In the genomic region with DNA sequence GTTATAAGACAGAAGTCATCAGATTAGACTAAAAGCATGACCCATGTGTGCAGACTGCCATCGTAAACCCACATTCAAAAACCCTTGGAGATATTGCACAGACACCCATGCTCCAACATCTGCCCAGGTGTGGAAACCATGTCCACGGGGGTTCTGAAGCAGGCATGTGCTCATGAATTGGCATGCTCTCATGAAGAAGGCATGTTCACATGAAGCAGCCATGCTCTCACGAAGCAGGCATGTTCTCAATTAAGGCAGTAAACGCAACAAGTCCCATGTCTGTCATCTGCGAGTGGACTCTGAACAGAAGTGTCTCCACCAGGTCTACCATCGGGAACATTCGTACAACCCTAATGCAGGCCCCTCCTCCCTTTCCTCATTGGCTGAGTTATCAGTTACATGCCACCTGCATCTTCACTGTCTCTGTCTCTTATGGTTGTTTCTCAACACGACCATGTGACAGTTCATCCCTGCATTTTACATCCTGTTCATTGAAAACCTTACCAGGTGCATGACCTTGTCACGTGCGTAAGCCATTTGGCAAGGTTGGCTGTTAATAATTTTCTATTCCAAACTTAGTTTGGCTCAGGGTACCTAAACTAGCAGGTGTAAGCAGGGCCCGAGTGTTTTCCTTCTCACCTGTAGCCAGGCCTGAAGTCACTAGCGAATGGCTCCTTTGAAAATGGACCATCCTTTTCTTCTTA, we compare ENCODE assay signal across 26 mouse cellular contexts.
A peak's percentile ranks its signal among the peaks of the same experiment; 100 is the strongest.
DNase-seq lines count a peak whose midpoint lies in the region; ATAC-seq and TF ChIP-seq lines count a peak whose summit lies in the region.
"Had no signal": no experiment of that assay in that cellular context is flagged by ENCODE, and none has a peak within 500 bp of the region (broad histone marks: within the 10 kb centered on the region; RNA-seq: fewer than 3 reads in every experiment).

No protein-coding gene starts in this region.

- no peaks in the 10 kb centered on the region for H3K27me3 ChIP-seq in intestine, postnatal 0 days (replicated peaks; ENCODE audit: control insufficient read depth, insufficient read depth, low read length)
- no peaks in the 10 kb centered on the region for H3K27me3 ChIP-seq in intestine, embryonic 16.5 days (replicated peaks; ENCODE audit: control insufficient read depth, insufficient read depth, low read length)
- H3K27me3 ChIP-seq in kidney, embryonic 15.5 days, result no peaks in the 10 kb centered on the region
- no peaks in the 10 kb centered on the region for H3K27me3 ChIP-seq in midbrain, embryonic 11.5 days (ENCODE audit: control insufficient read depth, insufficient read depth, low read length)
- no peaks in the 10 kb centered on the region for H3K27me3 ChIP-seq in midbrain, postnatal 0 days (ENCODE audit: insufficient read depth, low read length)
- H3K27me3 ChIP-seq: CH12.LX; forebrain, embryonic 13.5 days; hindbrain, embryonic 12.5 days; intestine, embryonic 15.5 days; midbrain, embryonic 15.5 days had no signal

- no peak overlapping the region for H3K9ac ChIP-seq in intestine, postnatal 0 days (ENCODE audit: low read depth, low read length)
- no peak overlapping the region for H3K9ac ChIP-seq in intestine, embryonic 16.5 days (ENCODE audit: low read depth, low read length)
- H3K9ac ChIP-seq in kidney, embryonic 15.5 days, result no peak overlapping the region
- no peak overlapping the region for H3K9ac ChIP-seq in midbrain, embryonic 11.5 days (ENCODE audit: low read length)
- H3K9ac ChIP-seq in midbrain, postnatal 0 days (replicated peaks; ENCODE audit: low read length, poor library complexity, severe bottlenecking), result no peak overlapping the region
- H3K9ac ChIP-seq: forebrain, embryonic 13.5 days; hindbrain, embryonic 12.5 days; intestine, embryonic 15.5 days; midbrain, embryonic 15.5 days had no signal

- DNase-seq in kidney, adult 9 months, result peak; percentile 87
- peak; percentile 78 for DNase-seq in midbrain, embryonic 11.5 days (ENCODE audit: low spot score, missing footprints)
- DNase-seq in midbrain, postnatal 0 days (ENCODE audit: low spot score), result no peak
- DNase-seq in kidney, postnatal 36 days, result peak; percentile 69
- DNase-seq in ovary, postnatal 36 days (ENCODE audit: low spot score), result no peak
- DNase-seq: adrenal gland, adult 8-10 months; cerebellum, adult 2 months; cerebellum, postnatal 14 days; gastrocnemius, postnatal 14 days; heart, postnatal 36 days; layer of hippocampus, adult 9-11 months; lung, adult 18-20 months; lung, postnatal 4 days; thymus, postnatal 4 days had no signal

- no peaks in the 10 kb centered on the region for H3K36me3 ChIP-seq in intestine, postnatal 0 days (ENCODE audit: control insufficient read depth, insufficient read depth)
- no peaks in the 10 kb centered on the region for H3K36me3 ChIP-seq in intestine, embryonic 16.5 days (ENCODE audit: control insufficient read depth, insufficient read depth, low read length)
- H3K36me3 ChIP-seq in kidney, embryonic 15.5 days, result no peaks in the 10 kb centered on the region
- no peaks in the 10 kb centered on the region for H3K36me3 ChIP-seq in midbrain, embryonic 11.5 days (ENCODE audit: control insufficient read depth, insufficient read depth, low read length)
- no peaks in the 10 kb centered on the region for H3K36me3 ChIP-seq in midbrain, postnatal 0 days (ENCODE audit: insufficient read depth, low read length)
- H3K36me3 ChIP-seq: heart, embryonic 10.5 days; hindbrain, embryonic 12.5 days; midbrain, embryonic 15.5 days had no signal

- TF ChIP-seq CTCF in intestine, postnatal 0 days (IDR thresholded peaks at IDR 0.05; ENCODE audit: low read depth), result no peak
- no peak for TF ChIP-seq CTCF in midbrain, postnatal 0 days (IDR thresholded peaks at IDR 0.05)

- peaks cover 50% of the 10 kb centered on the region for H3K9me3 ChIP-seq in intestine, postnatal 0 days (ENCODE audit: control insufficient read depth)
- H3K9me3 ChIP-seq in intestine, embryonic 16.5 days (ENCODE audit: control insufficient read depth, low read length), result peaks cover 39% of the 10 kb centered on the region
- H3K9me3 ChIP-seq in kidney, embryonic 15.5 days (replicated peaks), result peaks cover 70% of the 10 kb centered on the region
- peaks cover 51% of the 10 kb centered on the region for H3K9me3 ChIP-seq in midbrain, embryonic 11.5 days (ENCODE audit: control insufficient read depth, low read length)
- H3K9me3 ChIP-seq in midbrain, postnatal 0 days (ENCODE audit: low read length), result peaks cover 70% of the 10 kb centered on the region

- H3K4me1 ChIP-seq in intestine, postnatal 0 days (replicated peaks; ENCODE audit: control insufficient read depth, insufficient read depth, low read length), result no peaks in the 10 kb centered on the region
- no peaks in the 10 kb centered on the region for H3K4me1 ChIP-seq in intestine, embryonic 16.5 days (ENCODE audit: control insufficient read depth, insufficient read depth, low read length)
- H3K4me1 ChIP-seq in kidney, embryonic 15.5 days, result no peaks in the 10 kb centered on the region
- H3K4me1 ChIP-seq in midbrain, embryonic 11.5 days (ENCODE audit: control insufficient read depth, insufficient read depth, low read length), result no peaks in the 10 kb centered on the region
- no peaks in the 10 kb centered on the region for H3K4me1 ChIP-seq in midbrain, postnatal 0 days (ENCODE audit: insufficient read depth, low read length)
- H3K4me1 ChIP-seq: forebrain, embryonic 13.5 days; heart, embryonic 10.5 days; hindbrain, embryonic 12.5 days; intestine, embryonic 15.5 days; midbrain, embryonic 15.5 days had no signal

- no peak overlapping the region for H3K4me3 ChIP-seq in intestine, postnatal 0 days (ENCODE audit: low read depth, low read length)
- no peak overlapping the region for H3K4me3 ChIP-seq in intestine, embryonic 16.5 days (ENCODE audit: low read length)
- H3K4me3 ChIP-seq in kidney, embryonic 15.5 days (replicated peaks), result no peak overlapping the region
- no peak overlapping the region for H3K4me3 ChIP-seq in midbrain, embryonic 11.5 days (ENCODE audit: low read depth, low read length)
- H3K4me3 ChIP-seq in midbrain, postnatal 0 days (ENCODE audit: low read depth, low read length), result no peak overlapping the region
- H3K4me3 ChIP-seq: forebrain, embryonic 13.5 days; heart, embryonic 10.5 days; hindbrain, embryonic 12.5 days; intestine, embryonic 15.5 days; midbrain, embryonic 15.5 days had no signal

- peak; percentile 13; the same call in 1 of the 2 replicates for ATAC-seq in intestine, postnatal 0 days
- no peak for ATAC-seq in intestine, embryonic 16.5 days
- no peak for ATAC-seq in kidney, embryonic 15.5 days (replicated peaks; ENCODE audit: low FRiP score)
- ATAC-seq in midbrain, embryonic 11.5 days (ENCODE audit: low FRiP score), result no peak
- no peak for ATAC-seq in midbrain, postnatal 0 days (ENCODE audit: low FRiP score)
- ATAC-seq: forebrain, embryonic 13.5 days; hindbrain, postnatal 0 days; intestine, embryonic 15.5 days; lung, postnatal 0 days; midbrain, embryonic 15.5 days had no signal

- no peak overlapping the region for H3K27ac ChIP-seq in intestine, postnatal 0 days (ENCODE audit: low read depth, low read length)
- no peak overlapping the region for H3K27ac ChIP-seq in intestine, embryonic 16.5 days (ENCODE audit: low read length)
- H3K27ac ChIP-seq in kidney, embryonic 15.5 days, result no peak overlapping the region
- no peak overlapping the region for H3K27ac ChIP-seq in midbrain, embryonic 11.5 days (ENCODE audit: low read depth, low read length)
- no peak overlapping the region for H3K27ac ChIP-seq in midbrain, postnatal 0 days (ENCODE audit: low read depth, low read length)
- H3K27ac ChIP-seq: forebrain, embryonic 13.5 days; heart, embryonic 10.5 days; hindbrain, embryonic 12.5 days; hindbrain, postnatal 0 days; intestine, embryonic 15.5 days; midbrain, embryonic 15.5 days had no signal

- no peak overlapping the region for H3K4me2 ChIP-seq in intestine, postnatal 0 days (replicated peaks; ENCODE audit: low read depth)
- H3K4me2 ChIP-seq in intestine, embryonic 16.5 days (ENCODE audit: low read depth, low read length), result no peak overlapping the region
- no peak overlapping the region for H3K4me2 ChIP-seq in kidney, embryonic 15.5 days
- no peak overlapping the region for H3K4me2 ChIP-seq in midbrain, embryonic 11.5 days
- H3K4me2 ChIP-seq in midbrain, postnatal 0 days (ENCODE audit: low read depth, low read length, poor library complexity, severe bottlenecking), result no peak overlapping the region
- H3K4me2 ChIP-seq: forebrain, embryonic 13.5 days; hindbrain, embryonic 12.5 days; intestine, embryonic 15.5 days; liver, embryonic 11.5 days; midbrain, embryonic 15.5 days had no signal

- 60% methylated on average over 12 of the region's 12 CpGs for WGBS in intestine, postnatal 0 days
- WGBS in intestine, embryonic 16.5 days, result 62% methylated on average over 12 of the region's 12 CpGs
- 63% methylated on average over 12 of the region's 12 CpGs for WGBS in kidney, embryonic 15.5 days
- WGBS in midbrain, embryonic 11.5 days, result 63% methylated on average over 12 of the region's 12 CpGs
- 65% methylated on average over 12 of the region's 12 CpGs for WGBS in midbrain, postnatal 0 days

Comparison
In these comparisons a context has a peak if more than half of its experiments do, and no peak if none do; other contexts are left out.
1. DNase-seq: peak in kidney, adult 9 months (single experiment), midbrain, embryonic 11.5 days (single experiment) and kidney, postnatal 36 days (2 of 2); none in midbrain, postnatal 0 days (single experiment) and ovary, postnatal 36 days (single experiment).